Mouse (Mus musculus) layer of hippocampus, postnatal 25 days (tissue): ENCODE measurements around the gene Ttyh2. TPM values are rescaled to one million over a fixed set of nuclear protein-coding genes. Genes with fewer than 3 reads are reported as not detected.
"Not testable (repeated sequence)": the region's sequence is repeated elsewhere in the genome, so short reads cannot be mapped to it uniquely, and the experiment has no call there.

Source experiments
- DNase-seq, 2 experiments: peaks; one replicate each; pipeline ENCODE4 v3.0.0; 2022; ENCODE audit warnings: mixed read lengths in 2 of 2, low spot score in 1 of 2; ENCODE audit errors: extremely low spot score in 1 of 2
- total RNA-seq, 2 experiments: library from RNA; stranded (reverse); gene quantifications; 2 replicates each; pipeline ENCODE4 v1.2.3; 2021

The Ttyh2 gene
- total RNA-seq, 2 experiments from 2014 or later = 28.8 to 34.0 TPM

DNA sequence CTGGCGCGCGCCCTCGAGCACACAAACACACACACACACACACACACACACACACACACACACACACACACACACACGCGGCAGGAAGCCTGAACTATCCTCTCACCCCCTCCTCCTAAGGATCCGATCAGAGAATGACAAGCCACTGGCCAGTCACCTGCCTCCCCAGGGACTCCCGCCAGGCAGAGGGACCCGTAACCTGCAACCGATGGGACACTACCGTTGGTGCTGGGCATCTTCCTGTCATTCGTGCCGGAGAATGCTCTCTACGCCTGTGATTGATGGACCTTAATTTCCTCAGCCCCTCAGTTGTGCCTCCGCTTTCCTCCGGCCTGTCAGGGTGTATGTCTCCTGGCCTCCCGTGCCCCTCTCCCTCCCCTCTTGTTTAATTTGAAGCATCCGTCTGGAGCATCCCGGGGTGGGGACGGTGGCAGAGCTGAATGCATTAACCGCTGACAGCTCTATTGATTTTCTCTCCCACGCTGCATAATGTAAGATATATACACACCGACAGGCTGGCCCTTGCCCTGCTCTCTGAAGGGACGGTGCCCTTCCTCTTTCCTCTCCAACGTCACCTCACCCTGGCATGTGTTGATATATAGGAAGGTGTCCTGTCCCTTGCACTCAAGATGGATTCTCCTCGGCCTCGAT is 18.1 kb upstream of the Ttyh2 start:
- DNase-seq = no peak

DNA sequence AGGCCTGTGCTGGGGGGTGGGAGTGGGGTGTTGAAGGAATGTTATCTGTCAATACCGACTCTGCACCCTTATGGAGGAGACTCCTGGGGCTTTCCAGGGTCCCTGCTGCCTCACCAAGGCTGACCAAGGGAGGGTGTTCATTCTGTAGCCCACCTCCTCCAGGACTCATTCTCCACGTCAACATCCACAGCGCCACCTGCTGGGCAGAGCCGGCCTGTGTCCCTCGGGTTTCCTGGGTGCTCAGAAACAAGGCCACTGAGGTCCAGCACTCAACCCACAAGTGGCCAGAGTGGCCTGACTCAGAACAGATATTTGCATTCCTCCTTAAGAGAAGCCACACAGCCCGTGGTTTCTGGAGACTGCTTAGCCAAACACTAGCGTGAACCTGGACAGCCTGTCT is 17.5 kb upstream of the Ttyh2 start:
- peak; percentile 72 to 89 for DNase-seq

DNA sequence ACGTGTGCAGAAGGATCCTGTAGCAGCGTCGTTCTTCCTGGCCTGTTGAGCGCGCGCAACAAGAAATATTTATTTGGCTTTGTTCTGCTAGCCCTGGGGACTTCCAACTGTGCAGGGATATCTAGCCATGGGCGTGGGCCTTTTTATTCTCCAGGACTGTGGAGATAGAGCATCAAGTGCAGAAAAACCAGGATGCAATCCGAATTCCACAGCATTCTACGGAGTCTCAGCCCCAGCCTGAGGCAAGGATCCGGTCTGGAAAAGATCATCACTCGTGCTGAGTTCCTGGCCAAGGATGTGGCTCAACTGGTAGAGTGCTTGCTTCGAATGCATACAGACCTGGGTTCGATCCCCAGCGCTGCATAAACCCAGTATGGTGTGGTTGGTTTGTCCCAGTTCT is 13.1 kb upstream of the Ttyh2 start:
- no peak for DNase-seq

DNA sequence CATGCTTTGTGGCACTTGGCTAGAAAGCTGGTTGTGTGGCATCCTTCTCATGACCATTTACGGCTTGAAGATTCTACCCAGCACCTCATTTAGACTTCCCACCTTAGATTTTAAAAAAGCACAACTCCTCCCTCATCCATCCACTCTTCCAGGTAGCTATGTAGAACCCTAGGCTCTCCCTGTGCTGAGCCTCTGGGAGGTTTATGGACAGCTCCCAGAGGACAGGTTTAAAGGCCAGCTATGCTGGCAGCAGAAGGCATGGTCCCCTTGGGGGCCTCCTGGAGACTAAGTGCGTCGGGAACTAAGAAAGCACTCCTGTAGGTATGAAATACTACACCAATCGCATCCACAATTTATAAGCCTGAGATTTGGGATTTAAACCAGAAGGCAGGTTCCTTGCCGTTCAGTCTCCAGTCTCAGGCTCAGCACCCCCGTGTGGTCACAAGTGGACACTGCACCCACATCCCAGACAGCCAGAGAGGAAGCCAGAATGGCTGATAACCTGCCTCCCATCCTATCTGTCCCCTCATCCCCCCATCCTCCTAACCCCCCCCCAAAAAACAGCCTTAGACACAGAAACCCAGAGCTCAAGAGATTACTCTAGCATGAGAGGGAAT is 12.4 kb upstream of the Ttyh2 start:
- DNase-seq = peak; percentile 58 to 78

DNA sequence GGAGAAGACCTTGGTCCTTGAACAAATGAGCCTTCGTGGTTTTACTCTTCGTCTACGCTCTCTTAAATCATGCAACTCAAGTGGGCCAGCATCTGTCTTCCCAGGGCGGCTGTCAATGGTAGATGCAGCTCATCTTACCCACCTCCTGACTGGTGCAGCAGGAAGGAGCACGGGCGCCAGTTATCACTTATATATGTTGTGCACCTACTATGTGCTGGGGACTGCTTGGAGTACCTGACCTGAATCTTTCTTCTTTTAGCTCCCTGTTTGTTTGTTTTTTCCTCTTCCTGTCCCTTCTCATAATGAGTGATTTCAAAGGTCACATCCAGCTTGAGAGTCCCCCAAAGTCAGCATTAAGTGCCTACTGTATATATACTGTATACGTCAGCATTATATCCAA is 11.1 kb upstream of the Ttyh2 start:
- DNase-seq = no peak

DNA sequence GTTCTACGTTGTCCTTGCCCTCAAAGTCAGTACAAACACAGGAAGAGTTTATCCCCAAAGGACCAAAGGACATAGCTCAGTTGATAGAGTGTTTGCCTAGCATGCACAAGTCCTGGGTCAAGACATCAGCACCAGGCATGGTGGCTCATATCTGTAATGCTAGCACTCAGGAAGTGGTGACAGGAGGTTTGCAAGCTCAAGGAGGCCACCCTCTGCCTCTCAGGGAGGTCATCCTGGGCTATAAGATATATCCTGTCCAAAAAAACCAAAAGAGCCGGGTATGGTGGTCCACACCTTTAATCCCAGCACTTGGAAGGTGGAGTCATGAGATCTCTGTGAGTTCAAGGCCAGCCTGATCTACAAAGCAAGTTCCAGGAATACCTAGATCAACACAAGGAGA is 9.8 kb upstream of the Ttyh2 start:
- DNase-seq = no peak

DNA sequence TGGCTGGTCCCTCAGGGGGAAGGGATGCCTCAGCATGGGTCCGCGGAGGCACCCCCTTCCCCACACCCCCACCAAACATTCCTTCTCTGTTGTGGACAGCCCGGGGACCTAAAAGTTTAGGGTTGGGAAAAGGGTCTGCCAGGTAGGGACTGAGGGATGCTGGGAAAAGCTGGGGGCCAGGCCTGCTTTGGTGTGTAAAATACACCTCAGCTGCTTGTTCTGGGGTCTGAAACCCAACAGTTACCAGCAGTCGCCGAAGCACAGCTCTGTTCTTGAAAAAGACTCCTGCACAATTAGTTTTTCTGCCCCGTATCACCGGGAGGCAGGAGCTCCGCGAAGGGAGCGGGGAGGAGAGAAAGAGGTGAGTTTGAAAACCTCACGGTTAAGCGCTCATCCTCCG is 8.4 kb upstream of the Ttyh2 start:
- DNase-seq = no peak

DNA sequence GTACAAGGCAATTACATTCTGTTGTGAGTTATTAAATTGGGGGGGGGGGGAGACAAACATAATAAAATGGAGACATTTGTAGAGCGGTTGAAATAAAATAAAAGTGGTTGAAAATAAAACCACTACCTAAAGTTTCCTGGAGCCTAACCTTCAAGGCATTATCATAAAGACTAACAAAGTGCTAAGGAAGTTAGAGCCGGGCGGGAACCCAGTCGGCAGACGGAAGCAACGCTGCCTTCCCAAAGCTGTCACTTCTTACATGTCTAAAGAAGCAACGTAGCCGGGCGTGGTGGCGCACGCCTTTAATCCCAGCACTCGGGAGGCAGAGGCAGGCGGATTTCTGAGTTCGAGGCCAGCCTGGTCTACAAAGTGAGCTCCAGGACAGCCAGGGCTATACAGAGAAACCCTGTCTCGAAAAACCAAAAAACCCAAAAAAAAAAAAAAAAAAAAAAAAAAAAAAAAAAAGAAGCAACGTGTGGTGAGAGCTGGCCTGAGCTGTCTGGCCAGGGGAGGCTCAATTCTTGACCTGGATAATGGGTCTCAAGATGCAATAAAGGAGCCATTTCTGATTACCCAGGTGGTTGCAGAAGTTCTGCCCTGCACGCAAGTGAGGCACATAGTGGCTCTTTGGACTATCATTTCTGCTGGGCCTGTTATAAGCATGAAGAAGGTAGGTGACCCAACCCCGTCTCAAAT is 7.8 kb upstream of the Ttyh2 start:
- no peak for DNase-seq

DNA sequence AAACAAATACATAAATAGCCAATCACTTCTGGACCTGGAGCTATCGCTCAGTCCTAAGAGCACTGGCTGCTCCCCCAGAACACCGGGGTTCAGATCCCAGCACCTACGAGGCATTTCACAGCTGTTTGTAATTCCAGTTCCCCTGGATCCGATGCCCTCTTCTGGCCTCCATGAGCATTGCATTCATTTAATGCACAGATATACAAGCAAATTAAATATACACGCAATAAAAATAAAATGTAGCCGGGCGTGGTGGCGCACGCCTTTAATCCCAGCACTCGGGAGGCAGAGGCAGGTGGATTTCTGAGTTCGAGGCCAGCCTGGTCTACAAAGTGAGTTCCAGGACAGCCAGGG is 7.3 kb upstream of the Ttyh2 start:
- DNase-seq = not testable (repeated sequence)

DNA sequence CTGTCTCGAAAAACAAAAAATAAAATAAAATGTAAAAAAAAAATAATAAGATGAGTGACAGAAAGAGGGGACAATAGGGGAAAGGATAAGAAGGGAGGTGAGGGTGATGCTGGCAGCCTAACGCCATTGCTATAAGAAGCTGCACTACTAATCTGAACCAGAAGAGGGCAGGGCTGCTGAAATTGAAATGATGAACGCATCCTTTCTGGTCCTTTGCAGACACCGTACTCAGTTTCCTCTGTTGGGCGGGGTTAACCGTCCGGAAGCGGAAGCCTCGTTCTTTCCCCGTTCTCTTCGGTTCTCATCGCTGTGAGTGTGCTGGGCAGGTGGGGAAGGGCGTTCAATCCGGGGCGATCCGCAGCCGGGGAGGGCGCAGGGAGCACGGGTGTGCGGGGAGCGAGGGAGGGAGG is 6.9 kb upstream of the Ttyh2 start, which contains the start of gene Rpl38:
Gene Rpl38 (plus strand): TSS at position 224 of the 410 bp plus-strand sequence.
- DNase-seq = peak; percentile 79 to 93

DNA sequence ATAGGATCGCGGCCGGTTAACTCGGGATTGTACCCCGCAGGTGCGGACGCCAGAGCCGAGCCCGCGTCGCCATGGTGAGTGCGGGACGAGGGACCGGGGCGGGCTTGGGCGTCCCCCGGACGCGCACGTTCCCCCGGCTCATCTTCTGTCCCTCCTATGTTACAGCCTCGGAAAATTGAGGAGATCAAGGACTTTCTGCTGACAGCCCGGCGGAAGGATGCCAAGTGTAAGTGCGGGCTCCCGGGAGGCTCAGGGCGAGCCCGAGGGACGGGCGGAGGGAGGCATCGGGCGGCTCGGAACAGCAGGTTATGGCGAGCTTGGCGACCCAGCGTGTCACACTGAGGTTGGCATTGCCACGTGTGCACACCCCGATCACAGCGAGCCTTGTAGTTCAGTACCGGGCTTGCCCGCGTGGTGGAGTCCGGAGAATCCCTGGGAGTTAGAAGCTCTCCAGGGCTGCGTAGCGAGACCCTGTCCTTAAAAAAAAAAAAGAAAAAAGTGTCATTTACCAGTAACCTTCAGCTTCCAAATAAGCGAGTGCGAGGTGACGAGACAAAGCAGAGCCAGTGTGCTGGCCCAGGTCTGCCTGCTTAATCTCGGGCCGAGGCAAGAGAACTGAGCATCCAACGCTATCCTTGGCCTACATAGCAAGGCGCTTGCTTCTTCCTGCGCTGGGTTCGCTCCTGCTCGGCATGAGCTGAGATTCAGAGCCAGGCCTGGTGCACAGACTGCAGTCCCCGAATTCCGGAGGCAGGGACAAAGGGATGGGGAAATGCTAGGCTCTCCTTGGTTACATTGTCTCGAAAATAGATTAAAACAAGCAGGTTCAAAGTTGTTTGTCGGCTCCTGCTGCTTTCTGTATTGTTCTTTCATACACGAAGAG is 6.2 kb upstream of the Ttyh2 start:
- peak; percentile 51 to 76 for DNase-seq

DNA sequence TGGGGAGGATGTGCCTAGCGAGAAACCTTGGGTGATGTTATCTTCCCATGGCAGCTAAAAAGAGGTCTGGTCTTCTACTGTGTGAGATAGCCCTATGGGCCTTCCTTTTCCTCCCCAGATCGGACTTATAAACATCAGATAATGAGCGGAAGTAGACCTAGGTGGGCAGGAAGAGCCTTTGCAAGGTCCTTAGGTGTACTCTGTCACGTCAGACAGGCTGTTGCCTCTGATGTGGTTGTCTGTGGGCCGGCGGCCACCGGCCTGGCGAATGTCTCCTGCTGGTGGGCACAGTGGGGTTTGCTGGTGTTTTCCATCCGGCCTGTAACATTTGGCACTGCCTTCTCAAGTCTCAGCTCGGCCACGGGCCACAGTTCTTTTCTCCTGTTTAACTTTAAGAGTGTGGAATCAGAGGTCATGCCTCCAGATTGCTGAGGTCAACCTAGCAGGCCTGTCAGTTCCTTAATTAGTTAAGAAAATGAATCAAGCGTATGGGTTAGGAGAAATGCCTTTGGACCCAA is 5.5 kb upstream of the Ttyh2 start:
- no peak for DNase-seq

DNA sequence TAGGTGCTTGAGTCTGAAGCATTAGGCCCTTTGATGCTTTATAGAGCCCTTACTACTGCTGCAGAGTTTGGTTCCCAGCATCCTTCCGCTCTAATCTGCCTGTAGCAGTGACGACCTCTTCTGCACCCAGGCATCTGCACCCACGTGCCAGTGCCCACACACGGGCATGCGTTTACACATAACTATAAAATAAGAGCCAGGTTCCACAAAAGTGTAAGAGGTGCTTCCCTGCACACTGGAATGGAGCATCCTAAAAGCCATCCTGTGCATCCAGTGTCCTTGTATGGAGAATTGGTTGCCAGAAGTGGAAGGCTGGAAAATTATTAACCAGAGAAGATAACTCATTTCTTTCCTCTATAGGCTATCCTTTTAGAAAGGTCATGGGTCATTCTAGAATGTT is 4.1 kb upstream of the Ttyh2 start:
- no peak for DNase-seq

DNA sequence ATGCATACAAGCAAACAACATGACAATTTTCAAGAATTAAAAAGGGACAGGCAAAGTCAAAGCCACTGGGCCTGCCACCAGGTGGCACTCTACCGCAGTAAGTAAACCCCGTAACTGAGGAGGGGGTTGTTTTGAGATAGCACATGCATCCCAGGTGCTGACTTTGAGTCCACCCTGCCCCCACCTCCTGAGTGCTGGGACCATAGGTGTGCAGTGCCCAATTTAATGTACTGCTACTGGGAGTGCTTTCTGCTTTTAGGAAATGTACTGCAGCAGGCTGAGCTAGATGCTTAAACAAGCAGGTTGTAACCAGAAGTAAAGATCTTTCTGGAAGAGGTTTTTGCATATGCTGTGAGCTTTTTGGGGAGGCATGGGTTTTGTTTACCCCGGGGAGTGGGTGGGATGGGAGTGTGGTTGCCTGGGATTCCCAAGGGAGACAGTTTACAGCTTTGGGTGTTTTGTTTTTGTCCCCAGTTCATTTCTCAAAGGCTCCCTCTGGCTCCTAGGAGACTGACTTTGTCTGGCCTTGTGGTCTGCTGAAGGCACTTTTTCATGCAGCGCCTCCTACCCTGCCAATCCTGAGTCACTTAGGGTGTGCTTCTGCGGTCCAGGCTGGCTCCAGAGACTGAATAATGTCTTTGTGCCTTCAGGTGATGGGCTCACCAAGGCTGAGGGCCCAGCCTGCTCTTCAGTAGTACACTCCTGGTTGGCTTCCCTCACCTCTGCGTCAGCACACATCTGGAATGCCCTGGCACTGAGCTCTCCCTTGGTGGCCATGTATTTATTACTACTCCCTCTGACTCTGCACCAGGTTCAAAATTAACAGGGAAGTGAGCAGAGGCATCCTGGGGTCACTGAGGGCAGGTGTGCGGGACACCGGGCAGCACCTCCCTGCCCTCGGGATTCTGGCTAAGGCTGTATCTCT is 2.2 kb upstream of the Ttyh2 start:
- peak; percentile 44 to 64 for DNase-seq

DNA sequence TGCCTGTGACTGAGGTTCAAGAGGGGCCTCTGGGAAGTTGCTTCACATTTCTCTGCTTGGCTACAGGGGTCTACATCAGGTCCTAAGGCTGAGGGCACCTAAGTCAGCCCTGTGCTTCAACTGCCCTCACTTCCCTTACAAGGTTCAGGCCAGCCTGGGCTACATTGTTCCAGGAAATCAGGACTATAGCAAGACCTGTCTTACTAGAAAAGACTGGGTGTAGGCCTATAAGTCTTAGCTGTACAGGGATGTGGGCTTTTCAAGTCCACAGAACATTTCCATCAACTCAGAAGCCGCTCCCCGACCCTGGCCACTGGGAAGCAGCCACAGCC is 1.5 kb upstream of the Ttyh2 start:
- no peak for DNase-seq

DNA sequence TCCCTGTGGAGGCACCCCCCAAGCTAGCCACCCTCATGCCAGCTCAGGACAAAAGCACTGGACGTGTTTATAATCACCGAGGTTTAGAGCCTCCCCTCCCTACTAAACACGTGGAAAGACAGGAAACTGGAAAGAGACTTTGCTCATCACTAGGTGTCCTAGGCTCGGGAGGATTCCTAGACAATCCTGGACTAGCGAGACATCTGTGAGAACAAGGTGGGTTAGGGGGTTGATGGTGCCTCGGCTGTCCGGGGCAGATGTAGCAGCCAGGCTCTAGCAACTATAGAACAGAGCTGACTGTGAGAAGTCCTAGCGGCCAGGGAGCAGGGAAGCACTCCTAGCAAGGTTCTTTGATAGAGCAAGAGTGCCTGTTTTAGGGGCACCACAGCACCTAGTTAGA is 1.1 kb upstream of the Ttyh2 start:
- DNase-seq = no peak

DNA sequence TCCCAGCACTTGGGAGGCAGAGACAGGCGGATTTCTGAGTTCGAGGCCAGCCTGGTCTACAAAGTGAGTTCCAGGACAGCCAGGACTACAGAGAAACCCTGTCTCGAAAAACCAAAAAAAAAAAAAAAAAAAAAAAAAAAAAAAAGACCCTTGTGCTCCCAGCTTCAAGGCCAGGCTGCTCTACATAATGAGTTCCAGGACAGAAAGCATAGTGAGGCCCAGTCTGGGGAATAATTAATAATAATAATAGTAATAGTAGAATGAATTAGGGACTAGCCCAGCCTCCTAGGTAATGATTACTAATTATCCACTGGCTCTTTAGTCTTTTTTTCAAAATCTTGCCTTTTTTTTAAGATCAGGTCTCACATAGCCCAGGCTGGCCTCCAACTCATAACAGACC is 435 bp upstream of the Ttyh2 start:
- DNase-seq = not testable (repeated sequence)

DNA sequence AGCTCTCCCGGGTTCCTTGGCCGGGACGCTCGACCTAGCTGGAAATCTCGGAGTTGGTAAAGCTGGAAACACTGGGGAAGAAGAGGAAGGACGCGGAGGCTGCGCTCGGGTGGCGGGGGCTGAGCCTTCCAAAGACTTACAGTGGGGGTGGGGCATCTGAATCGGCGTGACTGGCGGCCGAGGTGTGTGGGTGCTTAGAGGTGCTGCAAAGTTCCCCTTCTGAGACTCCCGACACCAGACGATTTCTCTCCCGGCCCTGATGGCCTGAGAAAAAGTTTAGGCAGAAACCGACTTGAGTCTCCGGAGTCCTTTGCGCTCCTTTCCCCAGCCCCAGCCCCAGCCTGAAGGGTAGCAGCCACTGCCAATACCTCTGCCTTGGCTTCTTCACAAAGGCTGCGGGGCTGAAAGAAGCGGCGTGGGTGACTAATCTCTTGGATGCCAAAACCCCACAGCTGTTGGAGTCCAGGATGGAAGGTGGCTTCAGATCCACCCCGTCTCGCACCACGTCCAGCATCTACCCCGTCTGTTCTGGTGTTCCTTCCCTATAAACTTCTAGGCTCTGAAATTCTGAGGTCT is 683 bp downstream of the Ttyh2 start:
- DNase-seq = no peak

DNA sequence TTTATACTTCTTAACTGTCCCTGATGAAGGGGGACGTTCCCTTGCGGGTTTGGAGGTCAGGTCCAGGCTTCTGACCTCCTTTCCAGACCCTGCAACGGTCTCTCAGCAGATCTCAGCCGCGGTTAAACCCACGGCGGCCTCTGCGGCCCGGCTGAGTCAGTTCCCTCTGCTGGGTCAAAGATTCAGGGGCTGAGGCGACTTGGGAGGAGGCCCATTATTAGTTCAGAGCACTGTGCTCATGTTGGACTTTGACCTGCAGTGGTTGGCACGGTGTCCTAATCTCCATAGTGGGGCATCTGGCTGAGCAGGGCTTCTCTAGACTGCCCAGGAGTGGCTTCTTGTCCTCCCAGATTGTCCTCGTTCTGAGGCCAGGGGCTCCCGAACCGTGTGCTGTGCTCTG is 1.2 kb downstream of the Ttyh2 start:
- DNase-seq = no peak
